Mouse (Mus musculus): ENCODE measurements around the gene Hist1h2bp.
A peak's percentile ranks its signal among the peaks of the same experiment; 100 is the strongest.

Hist1h2bp gene

GRCm38 (mm10) chr13:21786899-21787629 is at the start of gene Hist1h2bp, which contains the start of gene Hist1h2an:
Gene Hist1h2bp (plus strand): TSS chr13:21787461.
Gene Hist1h2an (minus strand): TSS chr13:21787218.
- peak; percentile 98 for DNase-seq (ENCODE audit: low read depth, low spot score)

DNA sequence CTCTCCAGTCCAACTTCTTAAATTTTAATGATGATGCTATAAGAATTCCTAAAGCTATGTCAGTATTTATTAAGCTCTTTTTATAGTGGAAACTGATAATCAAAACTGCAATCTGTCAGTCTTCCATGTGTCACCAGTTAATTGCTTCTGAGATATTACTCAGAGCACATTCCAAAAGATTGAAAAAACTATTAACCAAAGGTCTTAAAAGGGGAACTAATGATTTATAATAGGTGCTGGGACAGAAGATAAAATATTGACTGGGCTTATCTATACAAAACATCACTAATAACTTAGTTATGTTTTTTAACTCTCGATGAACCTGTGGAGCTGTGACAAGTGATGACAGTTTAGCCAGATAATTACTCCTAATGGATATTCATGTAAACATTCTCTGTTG is 42.3 kb upstream of the Hist1h2bp start:
- no peak for DNase-seq (ENCODE audit: low read depth, low spot score)

DNA sequence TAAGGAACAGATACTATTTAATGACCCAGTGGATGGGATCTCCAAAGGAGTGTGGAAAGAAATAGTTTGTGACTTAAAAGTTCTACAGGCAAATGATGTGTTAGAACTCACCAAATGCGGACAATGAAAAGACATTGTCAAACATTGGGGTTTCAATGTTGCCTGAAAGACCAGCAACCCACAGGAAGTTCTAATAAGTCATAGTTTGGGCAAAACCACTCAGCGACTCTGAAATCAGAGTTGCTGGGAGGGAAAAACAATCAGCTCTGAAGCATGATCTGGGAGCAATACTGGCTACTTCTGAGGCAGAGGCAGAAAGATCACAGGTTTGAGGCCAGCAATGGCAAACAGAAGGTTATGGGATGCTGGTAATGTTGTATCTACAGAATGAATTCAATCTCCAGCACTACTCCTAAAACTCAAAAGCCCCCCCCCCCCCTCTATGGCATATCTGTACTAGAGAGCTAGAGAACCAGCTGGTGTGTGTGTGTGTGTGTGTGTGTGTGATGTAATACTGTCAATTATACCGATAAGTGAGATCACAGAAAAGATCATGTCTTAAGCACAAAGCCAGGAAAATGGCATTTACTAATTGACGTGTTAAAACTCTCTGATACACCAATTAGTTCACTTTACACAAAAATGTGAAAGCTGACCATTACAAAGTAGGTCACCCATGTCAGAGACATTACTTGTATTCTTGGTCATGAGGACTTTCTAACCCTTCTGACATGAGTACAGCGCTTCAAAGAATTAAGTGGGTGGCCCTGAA is 37.7 kb upstream of the Hist1h2bp start:
- peak; percentile 63 for DNase-seq (ENCODE audit: low read depth, low spot score)

DNA sequence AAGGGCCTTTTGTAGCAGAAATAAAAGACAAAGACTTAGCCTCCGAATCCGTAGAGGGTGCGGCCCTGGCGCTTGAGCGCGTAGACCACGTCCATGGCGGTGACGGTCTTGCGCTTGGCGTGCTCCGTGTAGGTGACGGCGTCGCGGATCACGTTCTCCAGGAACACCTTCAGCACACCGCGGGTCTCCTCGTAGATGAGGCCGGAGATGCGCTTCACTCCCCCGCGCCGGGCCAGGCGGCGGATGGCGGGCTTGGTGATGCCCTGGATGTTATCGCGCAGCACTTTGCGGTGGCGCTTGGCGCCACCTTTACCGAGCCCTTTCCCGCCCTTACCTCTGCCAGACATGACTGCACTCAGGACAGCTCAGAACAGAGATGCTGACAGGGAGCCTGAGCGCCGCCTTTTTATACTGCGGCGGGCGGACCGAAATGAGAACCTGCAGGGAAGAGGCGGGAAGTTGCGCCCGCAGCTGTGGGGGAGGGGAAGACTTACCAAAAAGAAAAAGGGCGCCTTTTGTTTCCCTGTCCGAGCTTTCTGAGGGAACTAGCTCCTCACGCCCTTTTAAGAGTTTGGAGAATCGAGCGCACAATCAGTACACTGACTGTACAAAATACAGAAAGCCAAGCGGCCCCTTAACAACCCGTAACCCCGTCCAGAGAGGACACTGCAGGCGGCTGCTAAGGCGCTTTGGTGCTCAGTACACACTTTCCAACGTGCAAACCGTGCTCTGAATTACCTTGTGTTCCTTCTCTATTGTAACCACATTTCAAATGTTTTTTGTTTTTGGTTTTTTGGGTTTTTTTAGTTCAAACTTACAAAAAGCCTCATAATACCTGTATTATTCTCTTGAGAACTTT is 36.9 kb upstream of the Hist1h2bp start, which contains the start of gene Hist1h4k:
Gene Hist1h4k (minus strand): TSS at position 347 of the 859 bp plus-strand sequence.
- DNase-seq (ENCODE audit: low read depth, low spot score): peak; percentile 88

DNA sequence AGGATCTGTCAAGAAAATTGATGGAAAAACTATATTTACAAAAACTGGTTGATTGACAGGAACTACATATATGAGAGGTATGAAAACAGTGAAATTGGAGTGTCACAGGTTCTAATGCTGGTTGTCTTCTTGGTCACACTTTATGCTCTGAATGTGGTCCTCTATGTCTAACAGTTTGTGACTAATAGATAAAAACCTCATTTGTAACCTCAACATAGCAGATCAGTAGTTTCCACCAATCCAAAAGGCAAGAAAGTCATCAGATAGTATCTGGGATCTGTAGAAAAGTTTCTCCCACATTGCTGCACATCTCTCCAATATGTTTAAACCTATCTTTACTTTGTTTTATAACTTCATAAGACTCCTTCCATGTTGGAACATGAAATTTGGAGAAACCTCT is 35.8 kb upstream of the Hist1h2bp start:
- peak; percentile 43 for DNase-seq (ENCODE audit: low read depth, low spot score)

- peak; percentile 35 for DNase-seq (ENCODE audit: low read depth, low spot score)
These were observed 35.4 kb upstream of the Hist1h2bp start for GRCm38 (mm10) chr13:21751827-21752226.

DNA sequence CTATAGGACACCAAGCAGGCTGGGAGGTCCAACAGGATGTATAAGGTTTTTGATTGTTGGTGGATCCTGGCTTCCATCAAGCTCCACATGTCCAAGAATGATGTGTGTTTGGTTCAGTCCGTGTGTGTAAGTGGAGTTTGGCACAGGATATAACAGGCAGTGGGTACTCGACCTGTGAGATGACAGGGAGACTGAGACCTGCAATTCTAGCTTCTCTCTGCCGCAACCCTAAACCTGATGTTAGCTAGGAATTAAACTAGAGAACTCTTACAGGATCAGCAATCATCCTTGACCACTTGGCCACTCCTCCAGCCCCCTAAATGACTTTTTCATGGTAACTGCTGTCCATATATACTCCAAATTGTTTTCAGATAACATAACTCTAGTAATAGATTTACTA is 34.9 kb upstream of the Hist1h2bp start:
- DNase-seq (ENCODE audit: low read depth, low spot score): peak; percentile 57

DNA sequence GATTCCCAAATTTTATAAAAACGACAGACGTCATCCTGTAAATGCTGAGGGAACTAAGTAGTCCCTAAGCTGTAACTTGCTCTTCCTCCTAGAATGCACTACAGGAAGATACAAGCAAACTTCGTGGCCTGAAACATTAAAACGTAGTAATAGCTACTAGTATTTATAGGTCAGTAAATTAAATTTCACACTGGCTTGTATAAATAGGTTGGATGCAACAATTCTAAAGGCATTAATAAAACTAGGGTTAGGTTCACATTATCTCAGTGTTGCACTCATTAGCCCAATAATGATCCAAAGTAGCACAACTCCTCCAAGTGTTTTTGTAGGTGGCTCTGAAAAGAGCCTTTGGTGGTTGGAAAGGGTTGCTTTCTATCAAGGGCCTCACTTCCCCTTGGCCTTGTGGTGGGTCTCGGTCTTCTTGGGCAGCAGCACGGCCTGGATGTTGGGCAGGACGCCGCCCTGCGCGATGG is 34.2 kb upstream of the Hist1h2bp start:
- DNase-seq (ENCODE audit: low read depth, low spot score): peak; percentile 56

GRCm38 (mm10) chr13:21753524-21754285 is 33.6 kb upstream of the Hist1h2bp start, which contains the start of the genes Hist1h2ak and Hist1h2bn:
Gene Hist1h2ak (minus strand): TSS chr13:21753827.
Gene Hist1h2bn (plus strand): TSS chr13:21754123.
- DNase-seq (ENCODE audit: low read depth, low spot score): peak; percentile 96

GRCm38 (mm10) chr13:21754294-21755001 is 32.8 kb upstream of the Hist1h2bp start:
- peak; percentile 73 for DNase-seq (ENCODE audit: low read depth, low spot score)

DNA sequence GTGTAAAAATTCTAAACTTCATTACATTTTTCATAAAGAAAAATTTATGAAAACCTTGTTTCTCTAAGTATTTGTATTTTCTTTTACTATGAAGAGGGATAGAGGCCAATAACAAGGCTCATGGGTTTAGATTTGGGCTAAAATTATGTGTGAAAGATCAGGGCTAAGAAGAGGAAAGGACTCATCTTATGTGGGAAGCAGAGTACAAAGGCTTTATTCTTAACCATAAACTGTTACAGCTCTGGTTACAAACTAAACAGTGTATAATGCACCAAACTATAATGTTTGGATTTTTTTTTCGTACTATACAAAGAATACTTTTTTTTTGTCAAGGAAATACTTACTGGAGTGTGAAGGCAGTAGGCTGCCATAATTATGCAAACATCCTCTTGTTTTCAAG is 31.6 kb upstream of the Hist1h2bp start:
- no peak for DNase-seq (ENCODE audit: low read depth, low spot score)

DNA sequence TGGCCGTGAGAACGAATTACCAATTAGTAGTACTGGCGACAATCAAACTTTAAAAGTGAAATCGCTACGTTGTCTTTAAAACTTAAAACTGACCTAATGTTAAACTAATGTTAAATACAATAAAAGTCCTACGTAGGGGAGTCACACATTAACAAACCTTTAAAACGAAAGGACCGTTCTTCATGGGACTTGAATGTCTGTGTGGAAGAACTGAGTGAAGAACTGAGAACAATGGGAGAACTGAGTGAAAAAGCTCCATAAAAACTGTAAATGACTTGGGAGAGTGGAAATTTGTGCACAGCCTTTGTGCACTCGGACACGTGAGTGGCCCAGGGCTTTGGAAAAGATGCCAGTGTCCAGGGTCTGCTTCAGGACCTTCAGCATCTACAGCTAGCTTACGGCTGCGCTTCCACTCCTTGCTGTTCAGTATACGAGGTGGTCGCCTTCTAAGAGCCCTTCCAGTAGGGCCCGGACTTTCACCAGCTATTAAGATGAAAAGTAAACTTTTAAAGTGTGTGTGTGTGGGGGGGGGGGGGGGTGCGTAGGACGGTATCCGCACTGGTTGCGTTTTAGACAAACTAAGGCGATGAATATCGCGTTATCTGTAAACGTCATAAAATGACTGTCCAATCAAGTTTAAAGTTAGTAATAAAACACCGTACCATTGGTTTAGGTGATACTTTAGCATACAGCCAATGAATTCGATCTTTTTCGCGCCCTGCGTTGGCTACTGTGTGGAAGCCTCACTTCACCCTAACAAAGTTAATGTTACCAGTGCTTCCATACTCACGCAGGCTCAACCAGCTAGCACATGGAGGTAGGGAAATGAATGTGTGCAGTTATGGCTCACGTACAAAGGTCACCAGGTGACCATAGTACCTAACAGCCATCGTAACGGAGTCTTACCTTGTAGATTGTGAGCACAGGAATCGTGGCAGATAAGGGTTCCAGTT is 8.2 kb upstream of the Hist1h2bp start:
- peak; percentile 95 for DNase-seq (ENCODE audit: low read depth, low spot score)

DNA sequence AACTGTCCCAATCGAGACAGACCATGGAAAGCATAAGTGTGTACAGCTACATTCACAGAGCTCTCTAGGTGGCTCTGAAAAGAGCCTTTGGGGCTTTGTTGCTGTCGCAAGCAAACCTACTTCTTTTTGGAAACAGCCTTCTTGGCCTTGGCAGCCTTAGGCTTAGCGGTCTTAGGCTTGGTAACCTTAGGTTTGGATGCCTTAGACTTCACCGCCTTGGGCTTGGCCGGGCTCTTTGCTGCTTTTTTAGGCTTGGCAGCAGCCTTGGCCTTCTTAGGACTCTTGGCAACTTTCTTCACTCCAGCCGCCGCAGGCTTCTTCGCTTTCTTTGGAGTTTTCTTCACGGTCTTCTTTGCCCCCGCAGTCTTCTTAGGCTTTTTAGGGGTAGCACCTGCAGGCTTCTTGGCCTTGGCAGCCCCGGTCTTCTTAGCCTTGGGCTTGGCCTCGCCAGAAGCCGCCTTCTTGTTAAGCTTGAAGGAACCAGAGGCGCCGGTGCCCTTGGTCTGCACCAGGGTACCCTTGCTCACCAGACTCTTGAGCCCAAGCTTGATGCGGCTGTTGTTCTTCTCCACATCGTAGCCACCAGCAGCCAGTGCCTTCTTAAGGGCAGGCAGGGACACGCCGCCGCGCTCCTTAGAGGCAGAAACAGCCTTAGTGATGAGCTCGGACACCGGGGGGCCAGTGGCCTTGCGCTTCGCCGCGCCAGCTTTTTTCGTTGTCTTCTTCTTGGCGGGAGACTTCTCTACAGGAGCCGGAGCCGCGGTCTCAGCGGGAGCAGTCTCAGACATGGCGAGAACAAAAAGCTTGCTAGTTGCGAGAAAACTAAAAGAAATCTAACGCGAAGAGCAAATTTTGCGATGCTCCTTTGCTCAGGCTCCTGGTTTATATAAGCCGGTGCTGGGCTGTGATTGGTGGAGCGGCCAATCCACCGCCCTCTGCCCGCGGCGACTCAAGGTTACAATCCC is 7.2 kb upstream of the Hist1h2bp start, which contains the start of gene Hist1h1b:
Gene Hist1h1b (minus strand): TSS at position 859 of the 965 bp plus-strand sequence.
- DNase-seq (ENCODE audit: low read depth, low spot score): peak; percentile 89

DNA sequence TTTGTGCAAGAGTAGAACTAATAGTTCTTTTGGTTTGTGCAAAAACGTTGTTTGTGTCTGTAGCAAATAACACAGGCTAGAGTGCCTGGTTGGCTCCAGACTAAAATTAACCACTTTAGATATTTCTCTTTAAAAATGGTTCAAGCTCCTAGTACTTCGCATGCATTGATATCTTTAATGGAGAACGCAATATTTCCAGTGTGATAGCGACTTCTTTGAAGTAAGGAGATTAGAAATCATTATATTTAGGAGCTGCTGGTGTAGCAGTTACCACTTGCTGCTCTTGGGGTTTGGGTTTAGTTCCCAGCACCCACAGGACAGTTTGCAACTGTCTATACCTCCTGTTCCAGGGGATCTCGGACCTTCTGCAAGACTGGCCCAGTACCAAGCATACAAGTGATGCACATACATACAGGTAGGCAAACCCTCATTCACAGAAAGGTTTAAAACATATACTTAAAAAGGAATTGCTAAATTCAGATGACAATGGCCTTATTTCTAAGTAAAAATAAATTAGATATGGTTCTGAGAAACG is 6.2 kb upstream of the Hist1h2bp start:
- DNase-seq (ENCODE audit: low read depth, low spot score): peak; percentile 49

DNA sequence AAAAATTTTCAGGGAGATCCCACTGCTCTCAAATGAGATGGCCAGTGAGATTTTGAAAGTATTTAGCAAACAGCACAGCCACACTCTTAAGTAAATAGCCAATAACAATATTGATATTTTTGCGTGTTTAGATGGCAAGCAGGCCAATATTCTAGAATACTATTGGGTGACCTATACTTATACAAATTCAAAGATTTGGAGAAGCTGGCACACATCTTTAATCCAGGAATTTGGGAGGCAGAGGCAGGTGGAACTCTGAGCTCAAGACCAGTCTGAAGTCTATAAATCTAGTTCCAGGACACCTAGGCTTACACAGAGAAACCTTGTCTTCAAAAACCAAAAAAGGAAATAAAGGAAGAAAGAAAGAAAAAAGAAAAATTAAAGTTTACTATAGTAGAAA is 5.6 kb upstream of the Hist1h2bp start:
- DNase-seq (ENCODE audit: low read depth, low spot score): no peak

DNA sequence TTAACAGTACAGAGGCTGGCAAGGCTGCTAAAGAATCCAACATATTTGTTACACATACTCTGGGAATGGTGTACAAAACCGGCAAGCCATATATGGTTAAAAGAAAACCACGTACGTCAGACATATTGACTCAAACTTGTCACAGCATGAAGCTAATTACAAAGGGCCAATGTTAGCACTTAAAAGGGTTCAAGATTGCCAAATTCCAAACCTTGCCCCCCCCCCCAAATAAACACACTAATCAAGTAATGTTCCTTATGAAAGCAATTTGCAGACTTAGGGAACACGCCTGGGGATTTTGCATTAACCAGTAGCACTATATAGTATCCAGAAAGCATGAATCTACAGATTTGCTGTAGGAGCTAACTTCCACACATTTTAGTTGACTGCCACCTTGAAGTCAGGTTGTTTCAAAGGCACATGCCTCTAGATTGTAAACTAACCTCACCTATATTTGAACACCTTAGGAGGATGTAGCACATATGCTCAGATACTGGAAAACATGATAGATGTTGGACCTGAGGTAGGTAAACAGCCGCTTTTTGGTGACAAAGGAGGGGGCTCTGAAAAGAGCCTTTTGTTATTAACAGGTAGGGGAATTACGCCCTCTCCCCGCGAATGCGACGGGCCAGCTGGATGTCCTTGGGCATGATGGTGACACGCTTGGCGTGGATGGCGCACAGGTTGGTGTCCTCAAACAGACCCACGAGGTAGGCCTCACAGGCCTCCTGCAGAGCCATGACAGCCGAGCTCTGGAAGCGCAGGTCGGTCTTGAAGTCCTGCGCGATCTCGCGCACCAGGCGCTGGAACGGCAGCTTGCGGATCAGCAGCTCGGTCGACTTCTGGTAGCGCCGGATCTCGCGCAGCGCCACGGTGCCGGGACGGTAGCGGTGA is 4.7 kb upstream of the Hist1h2bp start:
- peak; percentile 85 for DNase-seq (ENCODE audit: low read depth, low spot score)
